Mouse (Mus musculus) c-Kit-positive CD71-positive TER-119-positive erythroid progenitor cells, embryonic 14.5 days (primary cell): ENCODE measurements at regions not wholly inside any gene's neighbourhood (a gene's known extent, or its start where the extent isn't known, plus 50 kb on each side); places are given as distances from the start of the nearest gene placed in this dataset.

Source experiments
- DNase-seq: peaks from one replicate; pipeline ENCODE4 v3.0.0-alpha.2; 2013; ENCODE audit warnings: low spot score

DNA sequence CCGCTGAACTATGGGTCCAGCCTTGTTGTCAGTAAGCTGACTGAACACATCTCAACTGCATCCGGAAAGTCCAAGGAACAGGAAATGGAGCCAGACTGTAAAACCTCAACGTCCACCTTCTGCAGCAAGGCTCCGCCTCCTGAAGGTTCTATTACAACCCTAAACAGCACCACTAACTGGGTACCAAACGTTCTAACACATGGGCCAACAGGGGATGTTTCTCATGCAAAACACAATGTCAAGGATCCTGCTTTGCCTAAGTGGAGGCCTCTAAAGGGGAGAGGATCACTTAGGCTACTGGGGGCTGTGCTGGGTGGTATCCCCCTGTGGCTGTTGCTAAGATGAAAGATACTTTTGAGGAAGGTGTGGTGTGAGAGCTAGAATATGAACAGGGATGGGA lies 51.0 kb upstream of the Stt3b start:
- DNase-seq = no peak

GRCm38 (mm10) chr9:115361881-115362280 lies 51.7 kb upstream of the Stt3b start:
- DNase-seq = no peak

DNA sequence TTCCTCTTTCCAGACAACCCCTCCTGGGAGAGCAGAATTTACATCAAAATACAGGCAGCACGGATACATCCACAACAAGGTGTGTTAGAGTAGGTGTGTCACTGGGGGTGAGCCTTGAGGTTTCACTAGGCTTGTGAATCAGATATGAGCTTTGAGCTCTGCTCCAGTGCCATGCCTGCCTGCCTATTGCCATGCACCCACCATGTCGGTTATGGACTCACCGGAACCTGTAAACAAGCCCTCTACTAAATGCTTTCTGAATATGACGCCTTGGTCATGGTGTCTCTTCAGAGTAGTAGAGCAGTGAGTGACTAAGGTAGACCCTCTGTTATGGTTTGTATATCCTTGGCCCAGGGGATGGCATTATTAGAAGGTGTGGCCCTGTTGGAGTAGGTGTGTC lies 52.3 kb upstream of the Stt3b start:
- no peak for DNase-seq

- peak; percentile 9 for DNase-seq
Measured at GRCm38 (mm10) chr9:115364919-115365861, 55.0 kb upstream of the Stt3b start.

GRCm38 (mm10) chr9:115367808-115368207 lies 57.6 kb upstream of the Stt3b start:
- peak; percentile 8 for DNase-seq

- no peak for DNase-seq
Measured at GRCm38 (mm10) chr9:115380276-115380675, 70.1 kb upstream of the Stt3b start.

DNA sequence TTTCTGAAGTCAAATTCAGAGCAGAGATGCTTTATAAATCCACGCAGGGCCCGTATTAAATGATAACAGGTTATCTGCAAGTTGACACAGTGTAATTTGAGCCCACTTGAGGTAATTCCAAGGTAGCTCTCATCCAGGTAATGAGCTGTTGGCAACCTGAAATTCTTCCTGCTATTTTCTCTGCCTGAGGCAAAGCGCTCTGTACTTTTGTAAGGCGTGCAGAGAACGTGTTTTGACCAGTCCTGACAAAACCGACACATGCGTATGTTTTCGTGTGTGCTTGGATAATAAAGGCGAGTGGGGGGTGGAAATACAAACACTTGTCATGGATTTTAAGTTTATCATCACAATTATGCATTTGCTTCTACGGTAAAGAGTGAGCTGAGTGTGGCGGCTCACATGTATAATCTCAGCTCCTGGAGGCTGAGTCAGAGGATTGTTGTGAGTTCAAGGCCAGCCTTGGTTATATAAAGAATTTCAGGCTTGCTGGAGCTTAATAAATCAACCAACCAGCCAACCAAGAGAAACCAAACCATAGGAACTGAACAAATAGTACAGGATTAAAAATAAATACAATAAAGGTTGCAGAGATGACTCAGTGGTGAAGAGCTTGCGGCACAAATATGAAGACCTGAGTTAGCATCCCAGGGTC lies 72.7 kb upstream of the Stt3b start:
- DNase-seq = no peak

DNA sequence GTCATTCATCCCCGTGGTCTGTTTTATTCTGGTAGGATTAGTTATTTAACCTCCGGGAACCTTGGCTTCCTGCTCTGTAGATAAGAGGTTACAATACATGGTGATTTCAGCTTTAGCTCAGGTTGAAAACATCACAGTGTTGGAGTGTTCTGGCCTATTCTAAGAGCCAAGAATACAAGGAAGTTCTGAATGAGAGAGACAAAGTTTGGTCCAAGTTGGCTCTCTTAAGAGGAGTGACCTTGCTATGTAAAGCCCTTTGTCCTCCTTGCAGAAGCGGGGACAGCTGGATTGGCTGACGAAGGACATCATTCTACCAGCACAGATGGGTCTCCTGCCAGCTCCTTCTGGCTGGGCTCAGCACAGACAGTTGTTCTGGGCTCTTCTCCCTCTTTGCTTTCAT lies 73.7 kb upstream of the Stt3b start:
- DNase-seq = no peak

GRCm38 (mm10) chr9:115384345-115384744 lies 74.1 kb upstream of the Stt3b start:
- no peak for DNase-seq

DNA sequence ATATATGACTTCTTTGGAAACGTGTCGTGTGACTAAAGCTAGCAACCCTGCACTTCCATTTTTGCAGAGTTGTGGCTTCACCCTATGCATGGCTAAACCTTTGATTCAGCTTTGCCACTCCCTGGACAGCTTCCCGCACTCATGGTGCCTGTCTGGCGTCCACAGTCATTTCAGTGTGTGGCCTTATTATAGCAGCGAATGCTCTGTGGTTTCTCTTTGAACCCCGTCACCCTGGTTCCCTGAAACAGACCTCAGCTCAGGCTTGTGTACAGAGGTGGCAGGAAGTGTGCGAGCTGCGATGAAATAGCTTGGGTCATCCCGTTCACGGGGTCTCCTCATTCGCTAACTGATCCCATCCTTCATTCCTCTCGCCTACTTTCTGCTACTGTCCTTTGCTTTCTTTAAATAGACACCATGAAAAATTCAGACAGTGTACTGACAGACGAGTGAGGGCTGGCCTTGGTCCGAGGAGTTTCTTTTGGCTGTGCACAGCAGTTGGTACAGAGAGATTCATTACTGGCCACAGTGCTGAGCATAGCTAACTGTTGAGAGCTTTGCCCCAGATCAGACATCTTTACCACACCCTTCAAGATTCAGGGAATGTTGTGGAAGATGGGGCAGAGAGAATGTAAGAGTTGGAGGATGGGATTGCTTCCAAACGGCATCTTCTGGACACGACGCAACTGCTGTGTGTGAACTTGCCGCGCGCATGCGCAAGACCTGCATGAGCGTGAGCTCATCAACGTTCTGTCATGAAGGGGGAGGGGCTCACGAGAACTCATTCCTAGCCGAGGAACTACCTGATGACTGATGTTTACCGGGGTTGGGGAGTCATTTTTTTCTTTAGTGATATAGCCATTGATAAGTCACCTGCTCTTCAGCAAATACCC lies 77.5 kb upstream of the Stt3b start:
- no peak for DNase-seq

DNA sequence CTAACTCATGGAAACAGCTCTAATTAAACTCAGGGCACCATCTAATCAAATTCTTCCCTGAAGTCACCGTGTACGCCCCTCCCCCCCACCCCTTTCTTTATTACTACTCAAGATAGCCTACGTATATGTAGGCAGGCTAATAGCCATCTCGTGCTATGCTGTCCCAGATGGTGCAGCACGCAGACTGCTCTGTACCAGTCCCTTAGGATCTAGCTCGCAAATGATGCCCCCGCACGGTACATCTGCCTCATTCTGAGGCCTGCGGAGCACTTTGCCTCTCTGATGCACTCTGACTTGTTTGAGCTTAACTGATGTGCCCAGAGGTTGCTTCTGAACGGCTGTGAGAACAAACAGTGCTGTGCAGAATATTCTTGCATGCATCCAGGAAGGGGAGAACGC lies 78.1 kb upstream of the Stt3b start:
- no peak for DNase-seq

DNA sequence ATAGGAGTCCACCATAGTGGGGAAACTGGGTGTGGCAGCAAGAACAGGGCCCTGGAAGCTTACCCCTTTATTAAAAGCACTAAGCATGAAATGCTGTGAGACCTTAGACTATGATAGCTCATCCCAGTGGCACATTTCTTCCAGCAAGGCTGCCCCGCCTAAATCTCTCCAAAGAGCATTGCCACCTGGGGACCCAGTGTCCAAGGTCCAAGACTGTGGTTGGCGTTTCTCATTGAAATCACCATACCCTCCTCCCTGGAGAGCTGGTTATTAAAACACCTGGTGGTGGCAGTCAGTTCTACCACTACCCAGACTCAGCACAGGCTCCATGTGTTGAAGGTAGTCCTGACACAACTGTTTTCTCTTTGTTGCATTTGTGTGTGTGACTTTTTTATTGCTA lies 78.9 kb upstream of the Stt3b start:
- no peak for DNase-seq

- DNase-seq = no peak
Measured at GRCm38 (mm10) chr9:115390880-115391281, 80.7 kb upstream of the Stt3b start.

GRCm38 (mm10) chr9:115395511-115395910 lies 85.3 kb upstream of the Stt3b start:
- DNase-seq = no peak

DNA sequence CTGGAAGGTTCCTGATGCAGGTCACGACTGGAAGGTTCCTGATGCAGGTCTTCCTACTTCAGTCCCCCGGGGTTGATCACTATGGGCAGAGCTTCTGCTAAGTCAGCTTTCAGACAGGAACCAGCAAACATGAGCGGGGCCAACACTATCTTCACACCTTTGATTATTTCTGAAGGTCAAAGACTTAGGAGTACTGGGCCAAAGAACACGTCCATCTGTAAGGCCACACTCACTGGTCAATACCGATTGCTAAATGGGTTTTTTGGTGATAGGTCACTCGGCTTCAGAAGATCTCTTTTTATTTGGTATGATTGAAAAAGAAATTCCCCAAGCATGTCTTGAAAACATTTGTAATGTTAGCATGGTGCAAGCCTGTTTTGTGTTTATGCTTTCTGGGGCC lies 90.2 kb upstream of the Stt3b start:
- DNase-seq = no peak

- DNase-seq = no peak
Measured at GRCm38 (mm10) chr9:115401405-115402151, 91.4 kb upstream of the Stt3b start.

GRCm38 (mm10) chr9:115402661-115403060 lies 92.4 kb upstream of the Stt3b start:
- no peak for DNase-seq

- DNase-seq = no peak
Measured at GRCm38 (mm10) chr9:115403354-115403968, 93.2 kb upstream of the Stt3b start.

DNA sequence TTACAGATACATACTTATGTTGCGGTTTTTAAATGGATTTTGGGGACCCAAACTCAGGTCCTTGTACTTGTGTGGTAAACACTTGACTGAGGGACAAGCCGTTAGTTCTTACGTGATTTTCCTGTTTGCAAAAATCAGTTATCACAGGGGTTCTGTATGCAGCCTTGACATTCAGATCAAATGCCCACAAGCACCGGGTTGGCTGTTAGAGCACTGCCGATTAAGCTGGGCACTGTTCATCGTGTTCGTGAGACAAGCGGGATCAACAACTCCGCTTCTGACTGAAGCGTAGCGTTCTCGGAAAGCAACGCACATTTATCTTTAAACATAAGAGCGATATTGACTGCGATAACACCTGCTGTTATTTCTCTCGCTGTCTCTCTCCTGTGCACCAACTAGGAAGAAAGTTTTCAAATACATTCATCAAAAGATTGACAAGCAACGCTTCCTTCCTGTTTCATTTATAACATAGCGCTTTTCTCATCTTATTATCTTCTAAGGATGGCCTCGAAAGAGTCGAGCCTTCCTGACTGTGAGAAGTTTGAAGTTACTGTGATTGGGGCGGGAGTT lies 97.8 kb upstream of the Stt3b start:
- DNase-seq = no peak

- DNase-seq = no peak
Measured at GRCm38 (mm10) chr9:115408886-115409285, 98.7 kb upstream of the Stt3b start.

- no peak for DNase-seq
Measured at GRCm38 (mm10) chr9:115414190-115414589, 104.0 kb upstream of the Stt3b start.
